8 mouse cellular contexts compared by ENCODE assay signal in genomic region chr11:51289564-51290041, GRCm38 (mm10). TPM values are rescaled to one million over a fixed set of nuclear protein-coding genes. Genes with fewer than 3 reads are reported as not detected.
DNase-seq lines count a peak whose midpoint lies in the region; ATAC-seq lines count a peak whose summit lies in the region.

Col23a1 (plus strand) TSS chr11:51289920.

- WGBS in forebrain, embryonic 14.5 days: 0% methylated on average over 30 of the region's 38 CpGs
- 1% methylated on average over 37 of the region's 38 CpGs for WGBS in liver, embryonic 16.5 days (ENCODE audit: insufficient replicate concordance)
- under 1% methylated on average over 37 of the region's 38 CpGs for WGBS in neural tube, embryonic 13.5 days

- H3K36me3 ChIP-seq in forebrain, embryonic 14.5 days (ENCODE audit: control insufficient read depth, insufficient read depth, low read length): peaks cover 1% of the 10 kb centered on the region; the same call in 1 of the 2 replicates
- H3K36me3 ChIP-seq in liver, embryonic 16.5 days (ENCODE audit: control insufficient read depth, insufficient read depth): no peaks in the 10 kb centered on the region
- H3K36me3 ChIP-seq in neural tube, embryonic 13.5 days: peaks cover 6% of the 10 kb centered on the region

- H3K27ac ChIP-seq in forebrain, embryonic 14.5 days (ENCODE audit: low read depth, low read length): no peak within 1 kb of the TSS
- H3K27ac ChIP-seq in liver, embryonic 16.5 days (ENCODE audit: low read length): no peak within 1 kb of the TSS
- H3K27ac ChIP-seq in neural tube, embryonic 13.5 days (replicated peaks): no peak within 1 kb of the TSS

- H3K4me3 ChIP-seq in forebrain, embryonic 14.5 days (ENCODE audit: low read depth, low read length): peak within 1 kb of the TSS; percentile 51
- peak within 1 kb of the TSS; percentile 62 for H3K4me3 ChIP-seq in liver, embryonic 16.5 days (ENCODE audit: low read depth, low read length)
- H3K4me3 ChIP-seq in neural tube, embryonic 13.5 days: peak within 1 kb of the TSS; percentile 58

- no peaks in the 10 kb centered on the region for H3K27me3 ChIP-seq in forebrain, embryonic 14.5 days (replicated peaks; ENCODE audit: control insufficient read depth, insufficient read depth, low read length)
- H3K27me3 ChIP-seq in liver, embryonic 16.5 days (ENCODE audit: control insufficient read depth, insufficient read depth, low read depth, low read length): peaks cover 31% of the 10 kb centered on the region
- peaks cover 19% of the 10 kb centered on the region for H3K27me3 ChIP-seq in neural tube, embryonic 13.5 days

- peak within 1 kb of the TSS; percentile 53 for H3K9ac ChIP-seq in forebrain, embryonic 14.5 days (ENCODE audit: low read length)
- peak within 1 kb of the TSS; percentile 46; the same call in 1 of the 2 replicates for H3K9ac ChIP-seq in liver, embryonic 16.5 days (ENCODE audit: low read depth, low read length)
- peak within 1 kb of the TSS; percentile 72 for H3K9ac ChIP-seq in neural tube, embryonic 13.5 days

- peak; percentile 86 for DNase-seq in ES-CJ7 (ENCODE audit: low read depth, low spot score)
- peak; percentile 37 for DNase-seq in c-Kit-positive CD71-positive TER-119-positive erythroid progenitor cells, embryonic 14.5 days (ENCODE audit: low spot score)
- DNase-seq in forebrain, embryonic 14.5 days (ENCODE audit: low spot score): peak; percentile 88
- DNase-seq in heart, postnatal 10 days: peak; percentile 84 to 86
- peak; percentile 78 to 89 for DNase-seq in kidney, postnatal 36 days
- DNase-seq in thymus, adult 18-20 months: peak; percentile 4 to 5

- peak within 1 kb of the TSS; percentile 94 for H3K4me2 ChIP-seq in forebrain, embryonic 14.5 days (ENCODE audit: low read length)
- H3K4me2 ChIP-seq in liver, embryonic 16.5 days (ENCODE audit: low read depth, low read length): peak within 1 kb of the TSS; percentile 72
- H3K4me2 ChIP-seq in neural tube, embryonic 13.5 days: peak within 1 kb of the TSS; percentile 95

- intact Hi-C loops in heart, postnatal 10 days (cut with DNase I): loop anchor here (1.0 to 10.0 kb wide), 4 partner anchors 158 to 395 kb away; partner anchors contain the start of gene 0610009B22Rik

- ATAC-seq in forebrain, embryonic 14.5 days: peak; percentile 89
- ATAC-seq in liver, embryonic 16.5 days (ENCODE audit: low read depth): peak; percentile 79
- ATAC-seq in neural tube, embryonic 13.5 days (ENCODE audit: low read depth): peak; percentile 83

- H3K4me1 ChIP-seq in forebrain, embryonic 14.5 days (ENCODE audit: control insufficient read depth, insufficient read depth, low read length): no peaks in the 10 kb centered on the region
- H3K4me1 ChIP-seq in liver, embryonic 16.5 days (ENCODE audit: control insufficient read depth, low read depth, low read length): peaks cover 2% of the 10 kb centered on the region; the same call in 1 of the 2 replicates
- peaks cover 24% of the 10 kb centered on the region for H3K4me1 ChIP-seq in neural tube, embryonic 13.5 days (replicated peaks)

- H3K9me3 ChIP-seq in forebrain, embryonic 14.5 days (replicated peaks; ENCODE audit: control insufficient read depth, low read length): no peaks in the 10 kb centered on the region
- no peaks in the 10 kb centered on the region for H3K9me3 ChIP-seq in liver, embryonic 16.5 days (replicated peaks; ENCODE audit: control insufficient read depth, low read length)
- no peaks in the 10 kb centered on the region for H3K9me3 ChIP-seq in neural tube, embryonic 13.5 days

RNA-seq across cellular contexts. Expression of gene Col23a1, which starts in this region (rescaled TPM):
- polyA plus RNA-seq in forebrain, embryonic 14.5 days (2014; fragmentation: Nextera tagmentation; extraction: Ambion mirVana): 2.5 and 3.1 TPM in 2 replicates
- 1 to 10 TPM; 2.8 to 2.9 TPM for total RNA-seq in heart, postnatal 10 days (2021)
- polyA plus RNA-seq in liver, embryonic 16.5 days (2015; fragmentation: Nextera tagmentation; extraction: Ambion mirVana): 0.06 and 0.15 TPM in 2 replicates
- 7.9 and 8.0 TPM in 2 replicates for polyA plus RNA-seq in neural tube, embryonic 13.5 days (2015; fragmentation: Nextera tagmentation; extraction: Ambion mirVana)

Comparison
In these comparisons a context has a peak if more than half of its experiments do, and no peak if none do; other contexts are left out.
1. Peak in ATAC-seq, H3K4me3 ChIP-seq, H3K9ac ChIP-seq and H3K4me2 ChIP-seq in liver, embryonic 16.5 days; RNA of the gene not detected or under 1 TPM.
2. DNase-seq: peak in every context shown above with its lines; median percentile 88 in forebrain, embryonic 14.5 days; 86 in ES-CJ7; 85 in heart, postnatal 10 days; 84 in kidney, postnatal 36 days; 37 in c-Kit-positive CD71-positive TER-119-positive erythroid progenitor cells, embryonic 14.5 days; 4 in thymus, adult 18-20 months.